In the genomic region with DNA sequence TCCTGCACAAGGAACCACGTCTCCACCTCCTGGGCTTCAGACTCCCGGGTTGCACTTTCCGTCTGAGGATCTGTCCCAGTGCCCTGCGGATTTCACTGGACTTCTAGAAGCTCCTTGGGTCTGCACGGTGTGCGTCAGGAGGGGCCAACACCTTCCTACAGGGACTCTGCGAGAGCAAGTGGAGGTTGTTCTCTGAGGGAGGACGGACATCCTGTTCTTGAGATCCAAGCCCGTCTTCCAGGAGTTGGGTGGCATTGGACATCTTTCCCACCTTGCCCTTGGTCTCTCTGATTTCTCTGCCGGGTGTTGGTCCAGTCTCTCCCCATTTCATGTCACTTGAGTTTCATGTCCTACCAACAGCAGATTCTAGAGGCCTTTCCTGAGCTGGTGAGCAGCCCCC, we compare ENCODE assay signal across 15 mouse cellular contexts. TPM values are rescaled to one million over a fixed set of nuclear protein-coding genes. Genes with fewer than 3 reads are reported as not detected.
A peak's percentile ranks its signal among the peaks of the same experiment; 100 is the strongest.
DNase-seq lines count a peak whose midpoint lies in the region; ATAC-seq and TF ChIP-seq lines count a peak whose summit lies in the region.
"Had no signal": no experiment of that assay in that cellular context is flagged by ENCODE, and none has a peak within 500 bp of the region (broad histone marks: within the 10 kb centered on the region; RNA-seq: fewer than 3 reads in every experiment).

A gene (minus strand): TSS at position 101 of the 400 bp plus-strand sequence.

- peak within 1 kb of the TSS; percentile 14 for H3K4me2 ChIP-seq in embryonic facial prominence, embryonic 13.5 days
- H3K4me2 ChIP-seq in lung, embryonic 14.5 days: peak within 1 kb of the TSS; percentile 52
- H3K4me2 ChIP-seq in limb, embryonic 14.5 days (replicated peaks; ENCODE audit: low read depth, low read length, severe bottlenecking): 0 out of 2 replicates have a peak within 1 kb of the TSS, but pooled peaks have one; percentile 17
- H3K4me2 ChIP-seq in stomach, embryonic 14.5 days (replicated peaks; ENCODE audit: low read depth, low read length): peak within 1 kb of the TSS; percentile 35

- no peak within 1 kb of the TSS for H3K9ac ChIP-seq in embryonic facial prominence, embryonic 13.5 days
- no peak within 1 kb of the TSS for H3K9ac ChIP-seq in lung, embryonic 14.5 days
- H3K9ac ChIP-seq in limb, embryonic 14.5 days (ENCODE audit: low read depth, low read length, severe bottlenecking): no peak within 1 kb of the TSS
- H3K9ac ChIP-seq in stomach, embryonic 14.5 days (replicated peaks; ENCODE audit: low read depth, low read length): no peak within 1 kb of the TSS

- DNase-seq in embryonic facial prominence, embryonic 10.5 days (ENCODE audit: low spot score): no peak
- no peak for DNase-seq in lung, embryonic 14.5 days
- no peak for DNase-seq in lung, postnatal 36 days
- no peak for DNase-seq in limb, embryonic 14.5 days (ENCODE audit: low spot score)
- no peak for DNase-seq in frontal cortex, postnatal 25 days (ENCODE audit: low spot score in 2 of 2)
- no peak for DNase-seq in adrenal gland, postnatal 10 days
- DNase-seq: cerebellum, adult 18-20 months; gastrocnemius, postnatal 25 days; layer of hippocampus, postnatal 36 days; left cerebral cortex, postnatal 4 days; right cerebral cortex, postnatal 4 days; thymus, postnatal 36 days had no signal

- no peaks in the 10 kb centered on the region for H3K36me3 ChIP-seq in embryonic facial prominence, embryonic 13.5 days
- no peaks in the 10 kb centered on the region for H3K36me3 ChIP-seq in embryonic facial prominence, embryonic 10.5 days (replicated peaks)
- no peaks in the 10 kb centered on the region for H3K36me3 ChIP-seq in lung, embryonic 14.5 days (ENCODE audit: insufficient read depth)
- no peaks in the 10 kb centered on the region for H3K36me3 ChIP-seq in limb, embryonic 14.5 days (ENCODE audit: control insufficient read depth, insufficient read depth, low read length)
- H3K36me3 ChIP-seq in stomach, embryonic 14.5 days (ENCODE audit: control insufficient read depth, insufficient read depth, low read length): no peaks in the 10 kb centered on the region

- no peak for ATAC-seq in embryonic facial prominence, embryonic 13.5 days (ENCODE audit: insufficient number of reproducible peaks, insufficient read depth, low FRiP score, low TSS enrichment, low read depth)
- no peak for ATAC-seq in lung, embryonic 14.5 days (ENCODE audit: insufficient read depth)
- ATAC-seq in limb, embryonic 14.5 days (ENCODE audit: low FRiP score, low read depth): no peak
- no peak for ATAC-seq in stomach, embryonic 14.5 days (ENCODE audit: insufficient number of reproducible peaks, insufficient read depth, low FRiP score, low read depth)
- ATAC-seq: forebrain, embryonic 16.5 days had no signal

- H3K4me3 ChIP-seq in embryonic facial prominence, embryonic 13.5 days: no peak within 1 kb of the TSS
- H3K4me3 ChIP-seq in embryonic facial prominence, embryonic 10.5 days: no peak within 1 kb of the TSS
- H3K4me3 ChIP-seq in lung, embryonic 14.5 days (ENCODE audit: low read depth, low read length): no peak within 1 kb of the TSS
- no peak within 1 kb of the TSS for H3K4me3 ChIP-seq in limb, embryonic 14.5 days (replicated peaks; ENCODE audit: low read length)
- H3K4me3 ChIP-seq in stomach, embryonic 14.5 days (ENCODE audit: low read depth, low read length): no peak within 1 kb of the TSS

- no peak for TF ChIP-seq POLR2A in limb, embryonic 14.5 days (IDR thresholded peaks at IDR 0.05; ENCODE audit: borderline replicate concordance, extremely low read depth, insufficient read depth, insufficient read length)

- no peak for TF ChIP-seq CTCF in lung, embryonic 14.5 days (IDR thresholded peaks at IDR 0.05; ENCODE audit: low read depth)

- 84% methylated on average over 10 of the region's 10 CpGs for WGBS in embryonic facial prominence, embryonic 13.5 days
- WGBS in embryonic facial prominence, embryonic 10.5 days: 87% methylated on average over 10 of the region's 10 CpGs
- whole genome bisulfite sequencing in lung, embryonic 14.5 days: 79% methylated on average over 10 of the region's 10 CpGs
- WGBS in limb, embryonic 14.5 days: 90% methylated on average over 10 of the region's 10 CpGs
- 88% methylated on average over 10 of the region's 10 CpGs for WGBS in stomach, embryonic 14.5 days

- no peaks in the 10 kb centered on the region for H3K27me3 ChIP-seq in embryonic facial prominence, embryonic 13.5 days
- H3K27me3 ChIP-seq in embryonic facial prominence, embryonic 10.5 days (replicated peaks; ENCODE audit: low read depth, poor library complexity, severe bottlenecking): no peaks in the 10 kb centered on the region; the same call in 1 of the 2 replicates
- H3K27me3 ChIP-seq in lung, embryonic 14.5 days (ENCODE audit: insufficient read depth, low read length): no peaks in the 10 kb centered on the region
- no peaks in the 10 kb centered on the region for H3K27me3 ChIP-seq in limb, embryonic 14.5 days (ENCODE audit: control insufficient read depth, insufficient read depth, low read length)
- H3K27me3 ChIP-seq in stomach, embryonic 14.5 days (ENCODE audit: control insufficient read depth, insufficient read depth, low read length): no peaks in the 10 kb centered on the region

- H3K27ac ChIP-seq in embryonic facial prominence, embryonic 13.5 days: no peak within 1 kb of the TSS
- H3K27ac ChIP-seq in embryonic facial prominence, embryonic 10.5 days (replicated peaks): no peak within 1 kb of the TSS
- no peak within 1 kb of the TSS for H3K27ac ChIP-seq in lung, embryonic 14.5 days (ENCODE audit: low read depth)
- no peak within 1 kb of the TSS for H3K27ac ChIP-seq in limb, embryonic 14.5 days (replicated peaks; ENCODE audit: low read depth, low read length)
- H3K27ac ChIP-seq in stomach, embryonic 14.5 days (ENCODE audit: low read length): no peak within 1 kb of the TSS; the same call in 1 of the 2 replicates

- H3K4me1 ChIP-seq in embryonic facial prominence, embryonic 13.5 days: peaks cover 22% of the 10 kb centered on the region
- H3K4me1 ChIP-seq in embryonic facial prominence, embryonic 10.5 days: peaks cover 28% of the 10 kb centered on the region
- H3K4me1 ChIP-seq in lung, embryonic 14.5 days (ENCODE audit: insufficient read depth): no peaks in the 10 kb centered on the region; the same call in 1 of the 2 replicates
- H3K4me1 ChIP-seq in limb, embryonic 14.5 days (ENCODE audit: control insufficient read depth, insufficient read depth, low read length): 0 out of 2 replicates have a peak, but pooled peaks cover 6% of the 10 kb centered on the region
- peaks cover 17% of the 10 kb centered on the region for H3K4me1 ChIP-seq in stomach, embryonic 14.5 days (ENCODE audit: control insufficient read depth, insufficient read depth, low read length)

- 0 out of 2 replicates have a peak, but pooled peaks cover 5% of the 10 kb centered on the region for H3K9me3 ChIP-seq in embryonic facial prominence, embryonic 13.5 days
- no peaks in the 10 kb centered on the region for H3K9me3 ChIP-seq in embryonic facial prominence, embryonic 10.5 days
- H3K9me3 ChIP-seq in lung, embryonic 14.5 days (ENCODE audit: low read depth, low read length): no peaks in the 10 kb centered on the region
- H3K9me3 ChIP-seq in limb, embryonic 14.5 days (ENCODE audit: control insufficient read depth, low read length): no peaks in the 10 kb centered on the region
- H3K9me3 ChIP-seq in stomach, embryonic 14.5 days (ENCODE audit: control insufficient read depth, low read depth, low read length): no peaks in the 10 kb centered on the region

RNA-seq across cellular contexts. Expression of the gene that starts here (rescaled TPM):
- polyA plus RNA-seq in embryonic facial prominence, embryonic 13.5 days (2015; fragmentation: Nextera tagmentation; extraction: Ambion mirVana): 0.51 and 0.58 TPM in 2 replicates
- polyA plus RNA-seq in embryonic facial prominence, embryonic 10.5 days (2016; fragmentation: Nextera tagmentation; extraction: Ambion mirVana): 0.24 and 0.36 TPM in 2 replicates
- polyA plus RNA-seq in lung, embryonic 14.5 days (2014; fragmentation: Nextera tagmentation; extraction: Ambion mirVana): 0.47 and 0.49 TPM in 2 replicates
- polyA plus RNA-seq in limb, embryonic 14.5 days (2012; rRNA removed): 2.0 and 2.5 TPM in 2 replicates
- polyA plus RNA-seq in limb, embryonic 14.5 days (2014; fragmentation: Nextera tagmentation; extraction: Ambion mirVana): 0.90 and 1.3 TPM in 2 replicates
- polyA plus RNA-seq in stomach, embryonic 14.5 days (2014; fragmentation: Nextera tagmentation; extraction: Ambion mirVana): 0.46 and 0.74 TPM in 2 replicates
- total RNA-seq in adrenal gland, postnatal 10 days (2021): under 1 TPM; 0.48 TPM
- total RNA-seq: gastrocnemius, postnatal 25 days had no signal
